Mouse (Mus musculus) thymus, postnatal 36 days (tissue): ENCODE results near the gene Tbx2.

ENCODE experiments used
- DNase-seq, 2 experiments: peaks; one replicate each; pipeline ENCODE4 v3.0.0; 2022; ENCODE audit warnings: mixed read lengths in 2 of 2

Tbx2 gene

GRCm38 (mm10) chr11:85832231-85832924 is at the start of gene Tbx2:
Gene Tbx2 (plus strand): TSS chr11:85832551.
- DNase-seq = no peak

DNA sequence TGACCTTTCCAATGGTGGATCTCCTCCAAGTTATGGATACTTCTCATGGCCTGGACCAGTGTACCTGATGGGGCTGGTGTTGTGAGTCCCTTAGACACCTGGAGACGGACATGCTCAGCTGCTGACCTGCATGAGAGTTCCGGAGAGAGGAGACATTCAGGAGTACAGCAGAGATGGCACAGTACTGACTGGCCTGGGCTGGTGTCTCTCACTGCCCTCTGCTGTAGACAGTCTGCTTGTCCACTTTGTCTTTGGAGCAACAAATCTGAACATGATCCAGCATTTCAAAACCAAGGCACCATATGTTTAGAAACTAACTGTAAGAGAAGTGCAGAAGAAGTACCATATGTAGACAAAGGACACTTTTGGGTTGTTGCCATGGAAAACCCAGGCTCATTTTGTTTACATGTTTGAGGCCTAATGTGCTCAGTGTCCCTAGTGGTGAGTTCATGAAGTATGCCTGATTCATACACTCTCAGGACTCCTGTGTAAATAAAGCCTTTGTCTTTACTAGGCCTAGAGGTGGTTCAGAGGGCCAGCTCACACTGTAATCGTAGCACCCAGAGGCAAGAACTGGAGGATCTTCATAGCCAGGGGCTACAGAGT is 46.1 kb upstream of the Tbx2 start:
- DNase-seq = no peak

GRCm38 (mm10) chr11:85789750-85790149 is 42.6 kb upstream of the Tbx2 start:
- DNase-seq = no peak

GRCm38 (mm10) chr11:85790267-85790666 is 42.1 kb upstream of the Tbx2 start:
- no peak for DNase-seq

GRCm38 (mm10) chr11:85791212-85791611 is 41.1 kb upstream of the Tbx2 start:
- no peak for DNase-seq

- no peak for DNase-seq
These were observed 39.7 kb upstream of the Tbx2 start for GRCm38 (mm10) chr11:85792534-85793215.

DNA sequence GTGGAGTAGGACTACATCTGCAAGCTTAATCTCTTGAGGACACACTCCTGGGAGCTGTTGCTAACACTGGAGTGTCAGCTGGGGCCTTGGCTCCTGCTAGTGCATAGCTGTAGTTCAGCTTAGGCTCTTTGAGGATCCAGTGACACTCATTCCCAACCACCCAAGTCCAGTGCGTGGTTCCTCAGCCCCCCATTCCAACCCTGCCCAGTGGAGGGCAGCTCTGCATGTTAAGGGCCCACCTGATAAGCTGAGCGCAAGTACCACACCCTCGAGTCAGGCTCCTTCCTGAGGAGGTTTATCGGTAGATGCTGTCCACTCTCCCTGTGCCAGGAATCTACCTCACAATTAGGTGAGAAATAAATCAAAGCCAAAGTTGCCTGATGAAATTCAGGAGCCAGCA is 32.9 kb upstream of the Tbx2 start:
- no peak for DNase-seq

- DNase-seq = no peak
These were observed 32.5 kb upstream of the Tbx2 start for GRCm38 (mm10) chr11:85799856-85800255.

DNA sequence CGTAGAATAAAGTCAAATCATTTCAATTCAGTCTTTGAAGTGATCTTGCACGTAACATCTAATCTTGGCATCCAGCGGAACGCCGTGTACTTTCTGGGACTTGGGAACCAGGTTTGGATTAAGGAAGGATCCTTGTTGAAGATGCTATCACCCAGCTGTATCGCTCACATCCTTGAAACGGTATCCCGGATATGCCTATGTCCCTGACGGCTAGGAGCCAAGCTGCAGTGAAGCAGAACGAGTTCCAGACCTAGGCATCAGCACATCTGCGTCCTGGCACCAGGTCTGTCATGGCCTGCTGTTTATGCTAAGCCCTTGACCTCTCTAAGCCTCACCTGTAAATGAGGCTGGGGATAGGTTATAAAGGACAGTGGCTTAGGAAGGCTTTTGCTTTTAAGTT is 32.0 kb upstream of the Tbx2 start:
- no peak for DNase-seq

DNA sequence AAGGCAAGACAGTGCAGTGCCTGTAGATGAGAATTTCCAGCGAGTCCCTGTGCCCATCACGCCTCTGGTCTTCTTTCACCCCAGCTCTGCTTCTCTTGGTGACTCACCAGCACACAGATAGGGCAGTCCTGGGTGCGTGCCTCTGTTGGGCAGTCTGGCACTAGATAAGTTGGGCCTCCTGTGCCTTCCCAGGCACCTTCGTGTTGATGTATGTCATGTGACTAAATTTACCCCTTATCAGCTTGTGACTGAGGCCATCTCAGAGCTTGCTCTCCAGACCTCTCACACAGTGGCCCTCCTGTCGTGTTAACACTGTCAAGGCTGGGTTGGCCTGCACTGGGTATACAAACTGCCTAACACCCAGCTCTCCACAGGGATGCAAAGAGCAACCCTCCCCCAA is 28.3 kb upstream of the Tbx2 start:
- DNase-seq = no peak

- DNase-seq = no peak
These were observed 26.6 kb upstream of the Tbx2 start for GRCm38 (mm10) chr11:85805779-85806178.

DNA sequence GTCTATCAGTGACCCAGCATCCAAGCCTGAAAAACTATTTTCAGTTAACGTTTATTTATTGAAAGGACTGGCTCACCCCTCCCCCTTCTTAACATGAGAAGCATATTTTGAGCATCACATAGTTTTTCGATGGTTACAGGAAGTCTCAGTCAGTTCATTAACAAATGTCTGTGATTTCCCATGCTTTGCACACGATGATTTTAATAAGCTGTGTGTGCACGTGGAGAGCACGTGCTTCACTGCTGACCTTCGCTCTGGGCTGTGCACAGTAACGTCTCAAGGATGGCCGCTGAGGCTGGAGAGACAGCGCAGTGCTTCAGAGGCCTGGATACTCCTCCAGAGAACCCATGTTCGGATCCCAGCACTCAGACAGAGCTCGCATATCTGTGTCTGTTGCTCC is 25.0 kb upstream of the Tbx2 start:
- DNase-seq = no peak

DNA sequence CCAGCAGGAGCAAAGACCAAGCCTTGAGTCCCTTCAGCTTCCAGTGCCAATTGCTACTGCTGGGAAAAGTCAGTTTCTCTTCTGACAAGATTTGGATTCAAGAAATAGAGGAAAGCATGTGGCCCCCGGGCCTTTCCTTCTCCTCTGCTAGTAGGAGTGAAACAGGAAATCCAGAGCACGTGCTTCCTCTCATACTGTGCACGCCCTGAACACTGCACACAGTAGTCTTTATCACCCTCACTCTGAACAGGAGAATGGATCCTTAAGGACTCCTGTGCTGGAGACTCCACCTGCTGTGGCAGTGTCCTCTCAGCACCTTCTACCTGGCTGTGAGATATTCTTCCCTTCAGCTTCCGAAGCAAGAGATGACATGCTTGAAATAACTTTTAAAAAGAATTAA is 21.1 kb upstream of the Tbx2 start:
- DNase-seq = no peak

GRCm38 (mm10) chr11:85811676-85812075 is 20.7 kb upstream of the Tbx2 start:
- DNase-seq = no peak

DNA sequence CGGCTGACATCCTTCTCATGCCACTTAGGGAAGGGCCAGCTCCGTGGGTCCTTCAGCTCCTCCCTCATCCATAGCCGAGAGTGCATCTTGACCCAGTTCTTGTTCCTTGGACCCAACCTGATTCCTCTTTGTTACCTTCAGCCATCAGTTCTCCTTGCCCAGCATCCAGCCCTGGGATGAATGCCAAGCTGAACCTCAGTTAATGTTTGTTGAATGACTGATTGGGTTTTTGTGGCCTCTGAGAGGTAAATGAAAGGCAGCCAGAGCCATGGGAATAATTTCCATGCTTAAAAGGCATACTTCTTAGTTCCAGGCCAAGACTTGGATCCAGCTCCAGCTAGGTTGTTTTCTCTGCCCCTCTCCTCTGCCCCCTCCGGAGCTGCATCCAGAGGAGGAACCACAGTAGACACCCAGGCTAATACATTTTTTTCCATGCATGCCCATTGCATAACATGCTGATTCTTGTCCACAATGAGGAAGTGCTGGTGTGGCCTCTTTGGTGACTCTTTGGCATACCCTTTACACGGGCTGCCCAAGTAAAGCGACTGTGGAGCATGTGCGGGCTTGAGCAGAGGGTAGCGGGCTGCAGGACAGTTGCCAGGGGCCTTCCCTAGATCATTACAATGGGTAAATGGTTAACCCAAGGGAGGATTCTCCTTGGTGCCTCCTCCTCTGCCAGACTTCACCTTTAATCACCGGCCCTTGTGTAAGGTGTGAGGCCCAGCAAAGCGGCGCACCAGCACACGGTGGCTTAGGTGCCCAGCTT is 20.0 kb upstream of the Tbx2 start:
- DNase-seq = no peak

DNA sequence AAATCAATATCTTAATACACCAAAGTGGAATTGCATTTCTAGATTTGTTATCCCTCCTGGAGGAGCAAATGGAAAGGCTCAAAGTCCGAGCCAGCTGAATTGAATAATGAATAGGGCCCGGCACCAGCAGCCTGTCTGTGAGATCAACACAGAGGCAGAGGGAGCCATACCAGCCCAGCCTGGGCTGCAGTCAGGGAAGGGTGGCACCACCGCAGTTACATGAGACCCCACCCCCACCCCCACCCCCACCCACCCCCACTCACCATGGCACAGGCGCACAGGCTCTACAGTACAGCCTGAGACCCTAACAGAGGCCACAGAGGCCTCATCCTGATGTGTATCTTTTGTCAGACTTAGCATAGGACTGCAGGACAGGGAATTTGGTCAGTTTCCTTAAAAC is 17.7 kb upstream of the Tbx2 start:
- DNase-seq = no peak

DNA sequence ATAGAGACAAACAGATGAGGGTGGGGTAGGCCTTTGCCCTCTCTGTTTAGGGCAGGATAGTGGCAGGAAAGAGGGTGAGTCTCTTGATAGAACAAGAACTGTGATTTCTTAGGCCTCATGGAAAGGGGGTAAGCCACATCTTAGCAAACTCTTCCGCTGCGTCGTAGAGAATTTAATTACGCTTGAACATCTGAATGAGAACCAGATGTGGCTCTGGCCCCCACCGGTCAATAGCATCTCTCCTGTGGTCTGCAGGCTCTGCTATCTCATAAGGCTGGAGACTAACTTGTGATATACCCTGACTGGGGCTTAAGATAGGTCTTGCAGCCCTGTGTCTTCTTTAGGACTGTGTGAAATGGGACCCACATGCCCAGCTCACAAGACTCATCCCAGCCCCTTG is 15.9 kb upstream of the Tbx2 start:
- DNase-seq = no peak

GRCm38 (mm10) chr11:85818401-85818800 is 13.9 kb upstream of the Tbx2 start:
- DNase-seq = no peak

DNA sequence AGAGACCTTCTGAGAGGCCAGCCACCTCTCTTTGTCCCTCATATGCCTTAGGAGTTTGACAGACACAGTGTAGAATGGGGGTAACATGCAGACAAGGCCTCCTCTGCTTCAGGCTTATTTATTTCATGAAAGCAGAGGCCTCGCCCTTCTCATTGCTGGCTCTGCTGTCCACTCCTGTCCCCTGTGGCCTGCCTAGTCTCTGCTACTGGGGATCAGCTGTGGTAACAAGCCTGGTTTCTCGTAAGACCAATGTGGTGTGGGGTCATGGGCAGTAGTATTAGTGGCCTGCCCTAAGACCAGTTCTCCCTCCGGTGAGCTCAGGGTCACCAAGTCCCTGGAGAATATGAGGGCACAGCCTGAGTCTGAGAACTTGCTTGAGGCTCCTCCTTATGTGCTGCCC is 11.4 kb upstream of the Tbx2 start:
- no peak for DNase-seq

GRCm38 (mm10) chr11:85821659-85822058 is 10.7 kb upstream of the Tbx2 start:
- no peak for DNase-seq

DNA sequence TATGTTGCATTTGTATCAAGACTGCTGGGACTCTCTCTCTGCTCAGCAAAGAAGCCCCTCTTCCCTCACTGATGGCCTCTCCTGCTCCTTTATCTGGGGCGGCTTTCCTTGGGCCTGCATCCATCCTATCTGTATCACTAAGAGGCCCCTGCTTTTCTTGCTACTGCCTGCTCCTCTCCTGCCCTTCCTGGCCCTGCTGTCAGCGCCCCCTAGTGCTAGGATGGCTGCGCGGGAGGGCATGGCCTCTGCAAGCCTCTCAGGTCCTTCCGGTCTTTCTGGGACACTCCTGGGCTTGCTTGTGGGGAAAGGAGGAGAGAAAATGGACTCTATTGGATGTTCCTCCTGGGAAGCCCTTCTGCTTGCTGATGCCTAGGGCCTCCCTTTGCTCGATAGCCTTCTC is 9.2 kb upstream of the Tbx2 start:
- DNase-seq = peak; percentile 71 to 78

- no peak for DNase-seq
These were observed 8.6 kb upstream of the Tbx2 start for GRCm38 (mm10) chr11:85823794-85824193.

DNA sequence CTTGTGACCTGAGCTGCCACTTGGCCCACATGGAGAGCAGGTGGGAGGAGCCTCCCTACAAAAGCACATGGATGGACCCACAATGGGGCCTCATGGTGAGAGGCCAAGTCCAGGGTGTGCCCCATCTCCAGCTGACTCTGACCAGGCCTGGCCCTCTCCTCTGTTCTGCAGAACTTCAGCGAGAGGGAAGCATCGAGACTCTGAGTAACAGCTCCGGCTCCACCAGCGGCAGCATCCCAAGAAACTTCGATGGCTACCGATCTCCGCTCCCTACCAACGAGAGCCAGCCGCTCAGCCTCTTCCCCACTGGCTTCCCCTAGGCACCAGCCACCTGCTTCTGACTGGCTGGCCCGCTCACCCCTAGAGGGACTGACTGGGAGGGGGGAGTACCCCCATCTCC is 7.3 kb upstream of the Tbx2 start:
- DNase-seq = no peak

DNA sequence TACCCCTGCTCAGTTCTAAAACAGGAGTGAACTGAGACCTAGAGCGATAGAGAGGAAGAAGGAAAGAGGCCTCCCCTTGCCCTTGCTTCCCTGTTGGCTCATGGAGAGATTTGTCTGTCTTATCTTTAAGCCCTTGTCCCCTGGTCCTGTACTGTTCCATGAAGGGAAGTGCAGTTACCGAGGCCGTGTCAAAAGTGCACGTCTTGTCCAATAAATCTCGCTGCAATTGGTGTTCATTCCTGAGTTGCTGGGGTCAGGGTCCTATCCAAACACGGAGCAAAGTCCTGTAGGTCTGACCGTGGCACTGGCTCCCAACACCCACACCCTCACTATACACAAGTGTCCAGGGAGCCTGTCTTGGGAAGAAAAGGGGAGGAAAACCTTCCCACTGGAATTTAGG is 6.5 kb upstream of the Tbx2 start:
- no peak for DNase-seq
